ENCODE assay signal across 8 mouse cellular contexts in genomic region chr9:15356916-15357483, GRCm38 (mm10). TPM values are rescaled to one million over a fixed set of nuclear protein-coding genes. Genes with fewer than 3 reads are reported as not detected.
DNase-seq lines count a peak whose midpoint lies in the region; ATAC-seq and TF ChIP-seq lines count a peak whose summit lies in the region.

No protein-coding gene starts in this region.

- DNase-seq in heart, postnatal 0 days (ENCODE audit: low spot score) = peak; percentile 11
- no peak for DNase-seq in heart, postnatal 4 days
- peak; percentile 56 for DNase-seq in MEL-GATA-1-ER (ENCODE audit: extremely low read depth, low read depth)
- DNase-seq in forebrain, postnatal 0 days = no peak
- no peak for DNase-seq in midbrain, embryonic 10.5 days (ENCODE audit: low spot score)
- no peak for DNase-seq in layer of hippocampus, adult 9-11 months
- no peak for DNase-seq in spleen, adult 18-20 months

- peak overlapping the region; percentile 75 for H3K9ac ChIP-seq in heart, postnatal 0 days (replicated peaks; ENCODE audit: low read depth, low read length)
- peak overlapping the region; percentile 83 for H3K9ac ChIP-seq in forebrain, postnatal 0 days

- no peaks in the 10 kb centered on the region for H3K9me3 ChIP-seq in heart, postnatal 0 days (replicated peaks; ENCODE audit: control insufficient read depth, low read length)
- no peaks in the 10 kb centered on the region for H3K9me3 ChIP-seq in forebrain, postnatal 0 days (ENCODE audit: low read length)
- H3K9me3 ChIP-seq in midbrain, embryonic 10.5 days (replicated peaks) = no peaks in the 10 kb centered on the region

- no peak for TF ChIP-seq CTCF in heart, postnatal 0 days (IDR thresholded peaks at IDR 0.05; ENCODE audit: low read depth)
- no peak for TF ChIP-seq CTCF in forebrain, postnatal 0 days (IDR thresholded peaks at IDR 0.05; ENCODE audit: low read depth)

- peak overlapping the region; percentile 81 for H3K4me3 ChIP-seq in heart, postnatal 0 days (ENCODE audit: low read depth, low read length)
- peak overlapping the region; percentile 80 for H3K4me3 ChIP-seq in forebrain, postnatal 0 days (ENCODE audit: low read depth, low read length)
- H3K4me3 ChIP-seq in midbrain, embryonic 10.5 days = peak overlapping the region; percentile 78

- no peak for TF ChIP-seq EP300 in heart, postnatal 0 days (IDR thresholded peaks at IDR 0.05; ENCODE audit: low read depth)

- under 1% methylated on average over 9 of the region's 9 CpGs for WGBS in heart, postnatal 0 days
- WGBS in forebrain, postnatal 0 days = 1% methylated on average over 9 of the region's 9 CpGs
- 2% methylated on average over 9 of the region's 9 CpGs for WGBS in midbrain, embryonic 10.5 days

- 0 out of 2 replicates have a peak, but pooled peaks cover 10% of the 10 kb centered on the region for H3K36me3 ChIP-seq in heart, postnatal 0 days (replicated peaks; ENCODE audit: control insufficient read depth, insufficient read depth, low read length)
- H3K36me3 ChIP-seq in forebrain, postnatal 0 days (ENCODE audit: insufficient read depth) = peaks cover 3% of the 10 kb centered on the region; the same call in 1 of the 2 replicates
- peaks cover 29% of the 10 kb centered on the region for H3K36me3 ChIP-seq in midbrain, embryonic 10.5 days

- H3K27ac ChIP-seq in heart, postnatal 0 days (ENCODE audit: low read depth) = peak overlapping the region; percentile 75
- peak overlapping the region; percentile 66 for H3K27ac ChIP-seq in forebrain, postnatal 0 days (ENCODE audit: low read depth, low read length)
- H3K27ac ChIP-seq in midbrain, embryonic 10.5 days (replicated peaks) = peak overlapping the region; percentile 92

- H3K27me3 ChIP-seq in heart, postnatal 0 days (ENCODE audit: control insufficient read depth, insufficient read depth, low read length) = no peaks in the 10 kb centered on the region; the same call in 1 of the 2 replicates
- H3K27me3 ChIP-seq in forebrain, postnatal 0 days (ENCODE audit: insufficient read depth, low read length) = no peaks in the 10 kb centered on the region
- H3K27me3 ChIP-seq in midbrain, embryonic 10.5 days (ENCODE audit: low read depth, poor library complexity, severe bottlenecking) = 0 out of 2 replicates have a peak, but pooled peaks cover 4% of the 10 kb centered on the region

- H3K4me1 ChIP-seq in heart, postnatal 0 days (ENCODE audit: control insufficient read depth, insufficient read depth) = peaks cover 6% of the 10 kb centered on the region; the same call in 1 of the 2 replicates
- H3K4me1 ChIP-seq in forebrain, postnatal 0 days (ENCODE audit: insufficient read depth) = peaks cover 6% of the 10 kb centered on the region; the same call in 1 of the 2 replicates
- H3K4me1 ChIP-seq in midbrain, embryonic 10.5 days = peaks cover 13% of the 10 kb centered on the region

- peak overlapping the region; percentile 86 for H3K4me2 ChIP-seq in heart, postnatal 0 days (ENCODE audit: low read depth, low read length)
- H3K4me2 ChIP-seq in forebrain, postnatal 0 days (ENCODE audit: low read depth) = peak overlapping the region; percentile 75

- no peak for ATAC-seq in heart, postnatal 0 days (ENCODE audit: insufficient read depth, low read depth)
- ATAC-seq in forebrain, postnatal 0 days = no peak
- ATAC-seq in cerebellum, adult (ENCODE audit: insufficient number of reproducible peaks, low FRiP score, low TSS enrichment) = no peak; the same call in 1 of the 2 replicates

RNA-seq across cellular contexts. Expression of gene Cep295, which starts 0.6 kb away (rescaled TPM):
- total RNA-seq in heart, postnatal 0 days (2014; rRNA removed; ENCODE audit: low replicate concordance) = 9.2 and 10.2 TPM in 2 replicates
- polyA plus RNA-seq in heart, postnatal 0 days (2015; fragmentation: Nextera tagmentation; extraction: Ambion mirVana) = 4.2 and 4.6 TPM in 2 replicates
- 10 to 100 TPM; 19.4 to 22.4 TPM for total RNA-seq in heart, postnatal 4 days (2021)
- 27.7 and 45.7 TPM in 2 replicates for total RNA-seq in forebrain, postnatal 0 days (2014; rRNA removed)
- 7.4 and 8.7 TPM in 2 replicates for polyA plus RNA-seq in forebrain, postnatal 0 days (2015; fragmentation: Nextera tagmentation; extraction: Ambion mirVana)
- polyA plus RNA-seq in midbrain, embryonic 10.5 days (2016; fragmentation: Nextera tagmentation; extraction: Ambion mirVana) = 21.1 and 22.5 TPM in 2 replicates

RNA-seq across cellular contexts. Expression of gene 4931406C07Rik, which starts 50.8 kb away (rescaled TPM):
- 1.6 and 6.6 TPM in 2 replicates for total RNA-seq in heart, postnatal 0 days (2014; rRNA removed; ENCODE audit: low replicate concordance)
- 6.4 and 6.8 TPM in 2 replicates for polyA plus RNA-seq in heart, postnatal 0 days (2015; fragmentation: Nextera tagmentation; extraction: Ambion mirVana)
- total RNA-seq in heart, postnatal 4 days (2021) = 10 to 100 TPM; 10.8 to 11.1 TPM
- total RNA-seq in forebrain, postnatal 0 days (2014; rRNA removed) = 10.8 and 12.9 TPM in 2 replicates
- polyA plus RNA-seq in forebrain, postnatal 0 days (2015; fragmentation: Nextera tagmentation; extraction: Ambion mirVana) = 8.1 and 12.5 TPM in 2 replicates
- polyA plus RNA-seq in midbrain, embryonic 10.5 days (2016; fragmentation: Nextera tagmentation; extraction: Ambion mirVana) = 5.3 and 7.8 TPM in 2 replicates

RNA-seq across cellular contexts. Expression of gene Taf1d, which starts 51.0 kb away (rescaled TPM):
- 119 and 128 TPM in 2 replicates for total RNA-seq in heart, postnatal 0 days (2014; rRNA removed; ENCODE audit: low replicate concordance)
- polyA plus RNA-seq in heart, postnatal 0 days (2015; fragmentation: Nextera tagmentation; extraction: Ambion mirVana) = 25.9 and 27.8 TPM in 2 replicates
- total RNA-seq in heart, postnatal 4 days (2021) = 10 to 100 TPM; 49.5 to 58.1 TPM
- total RNA-seq in forebrain, postnatal 0 days (2014; rRNA removed) = 80.7 and 96.7 TPM in 2 replicates
- polyA plus RNA-seq in forebrain, postnatal 0 days (2015; fragmentation: Nextera tagmentation; extraction: Ambion mirVana) = 43.6 and 48.2 TPM in 2 replicates
- polyA plus RNA-seq in midbrain, embryonic 10.5 days (2016; fragmentation: Nextera tagmentation; extraction: Ambion mirVana) = 69.7 and 88.3 TPM in 2 replicates

Comparison
In these comparisons a context has a peak if more than half of its experiments do, and no peak if none do; other contexts are left out.
1. DNase-seq: peak in heart, postnatal 0 days (single experiment) and MEL-GATA-1-ER (single experiment); none in heart, postnatal 4 days (single experiment), forebrain, postnatal 0 days (single experiment), midbrain, embryonic 10.5 days (single experiment), layer of hippocampus, adult 9-11 months (single experiment) and spleen, adult 18-20 months (0 of 2).
2. Peak in every context shown above with its lines, with median percentiles within 50 percentile points of each other: H3K27ac ChIP-seq and H3K4me3 ChIP-seq.